ENCODE assay signal across 7 mouse cellular contexts in genomic region chr17:3570876-3571275, GRCm38 (mm10). TPM values are rescaled to one million over a fixed set of nuclear protein-coding genes. Genes with fewer than 3 reads are reported as not detected.
DNase-seq lines count a peak whose midpoint lies in the region; ATAC-seq lines count a peak whose summit lies in the region.

No protein-coding gene starts in this region.

- H3K9ac ChIP-seq in forebrain, embryonic 16.5 days (replicated peaks; ENCODE audit: low read depth, low read length), result no peak overlapping the region

- no peaks in the 10 kb centered on the region; the same call in 1 of the 2 replicates for H3K4me1 ChIP-seq in forebrain, embryonic 16.5 days (replicated peaks; ENCODE audit: control insufficient read depth, insufficient read depth, low read length)

- H3K4me2 ChIP-seq in forebrain, embryonic 16.5 days (ENCODE audit: low read length), result no peak overlapping the region

- intact Hi-C loops in heart, postnatal 36 days (cut with DNase I), result loop anchor here (1.0 to 5.0 kb wide), 3 partner anchors 221 to 1826 kb away; no protein-coding TSS in a partner anchor

- H3K36me3 ChIP-seq in forebrain, embryonic 16.5 days (ENCODE audit: control insufficient read depth, insufficient read depth), result no peaks in the 10 kb centered on the region

- H3K27ac ChIP-seq in forebrain, embryonic 16.5 days (ENCODE audit: low read length), result no peak overlapping the region

- no peaks in the 10 kb centered on the region for H3K9me3 ChIP-seq in forebrain, embryonic 16.5 days (ENCODE audit: control insufficient read depth, low read length)

- peak; percentile 88 for DNase-seq in NIH3T3 (ENCODE audit: low read depth)
- peak; percentile 47 for DNase-seq in c-Kit-positive CD71-negative TER-119-negative erythroid progenitor cells, embryonic 14.5 days (ENCODE audit: low read depth)
- DNase-seq in heart, postnatal 36 days, result peak; percentile 68 to 81
- peak; percentile 29 to 80 for DNase-seq in layer of hippocampus, adult 8-10 months (ENCODE audit: low spot score in 2 of 2)
- peak; percentile 46 for DNase-seq in lung, postnatal 25 days (ENCODE audit: low spot score)
- peak; percentile 79 to 91 for DNase-seq in right cerebral cortex, postnatal 10 days (ENCODE audit: low spot score in 2 of 2)

- 4% methylated on average over 12 of the region's 12 CpGs for WGBS in forebrain, embryonic 16.5 days

- peak; percentile 36; the same call in 1 of the 2 replicates for ATAC-seq in forebrain, embryonic 16.5 days

- no peaks in the 10 kb centered on the region for H3K27me3 ChIP-seq in forebrain, embryonic 16.5 days (replicated peaks; ENCODE audit: control insufficient read depth, insufficient read depth, low read length)

- no peak overlapping the region for H3K4me3 ChIP-seq in forebrain, embryonic 16.5 days (replicated peaks; ENCODE audit: low read length)

RNA-seq across cellular contexts. Expression of gene Tfb1m, which starts 13.3 kb away (rescaled TPM):
- polyA plus RNA-seq in forebrain, embryonic 16.5 days (2015; fragmentation: Nextera tagmentation; extraction: Ambion mirVana), result 13.0 and 13.6 TPM in 2 replicates
- total RNA-seq in heart, postnatal 36 days (2021), result 10 to 100 TPM; 11.2 to 11.4 TPM
- 1 to 10 TPM; 4.7 to 5.8 (median 5.3) TPM for total RNA-seq in layer of hippocampus, adult 8-10 months (2022)

RNA-seq across cellular contexts. Expression of gene Cldn20, which starts 38.5 kb away (rescaled TPM):
- 1.0 and 1.2 TPM in 2 replicates for polyA plus RNA-seq in forebrain, embryonic 16.5 days (2015; fragmentation: Nextera tagmentation; extraction: Ambion mirVana)
- not detected for total RNA-seq in heart, postnatal 36 days (2021)
- total RNA-seq in layer of hippocampus, adult 8-10 months (2022), result not detected
